Mouse (Mus musculus) layer of hippocampus, adult 8-10 months (tissue): Measurements from ENCODE around the gene Mcemp1. TPM values are rescaled to one million over a fixed set of nuclear protein-coding genes. Genes with fewer than 3 reads are reported as not detected.
A peak's percentile ranks its signal among the peaks of the same experiment; 100 is the strongest.

Experiments used
- DNase-seq, 2 experiments: peaks; one replicate each; pipeline ENCODE4 v3.0.0; 2022; ENCODE audit warnings: low spot score in 2 of 2
- total RNA-seq, 4 experiments: library from RNA; stranded (reverse); gene quantifications; 2 replicates each; pipeline ENCODE4 v1.2.4; 2022

The Mcemp1 gene
- total RNA-seq, 4 experiments from 2014 or later: 0.25 to 0.31 TPM; not detected in 2

GRCm38 (mm10) chr8:3671980-3672491 is 6.5 kb downstream of the Mcemp1 start, which contains the start of gene Fcor:
Fcor (minus strand) TSS chr8:3672362.
- peak; percentile 86 to 92 for DNase-seq

GRCm38 (mm10) chr8:3674671-3675070 is 9.1 kb downstream of the Mcemp1 start:
- no peak for DNase-seq

GRCm38 (mm10) chr8:3676131-3676992 is 10.8 kb downstream of the Mcemp1 start, which contains the start of gene Trappc5:
Trappc5 (plus strand) TSS chr8:3676299.
- DNase-seq: peak; percentile 90 to 95

GRCm38 (mm10) chr8:3676993-3677579 is 11.5 kb downstream of the Mcemp1 start:
- no peak for DNase-seq

GRCm38 (mm10) chr8:3678831-3679230 is 13.3 kb downstream of the Mcemp1 start:
- no peak for DNase-seq

- DNase-seq: no peak
Measured at GRCm38 (mm10) chr8:3679236-3679635, 13.7 kb downstream of the Mcemp1 start.

- no peak for DNase-seq
Measured at GRCm38 (mm10) chr8:3679656-3680055, 14.1 kb downstream of the Mcemp1 start.

GRCm38 (mm10) chr8:3682435-3682834 is 16.9 kb downstream of the Mcemp1 start:
- no peak for DNase-seq

- DNase-seq: no peak
Measured at GRCm38 (mm10) chr8:3683408-3684176, 18.0 kb downstream of the Mcemp1 start.

GRCm38 (mm10) chr8:3684530-3684929 is 19.0 kb downstream of the Mcemp1 start:
- DNase-seq: no peak

- DNase-seq: no peak
Measured at GRCm38 (mm10) chr8:3685422-3685821, 19.9 kb downstream of the Mcemp1 start.

GRCm38 (mm10) chr8:3687537-3687936 is 22.0 kb downstream of the Mcemp1 start:
- no peak for DNase-seq

GRCm38 (mm10) chr8:3690774-3691173 is 25.2 kb downstream of the Mcemp1 start:
- DNase-seq: no peak

GRCm38 (mm10) chr8:3694121-3694520 is 28.6 kb downstream of the Mcemp1 start, which contains the start of gene Fcer2a:
Fcer2a (minus strand) TSS chr8:3694175.
- DNase-seq: no peak

GRCm38 (mm10) chr8:3701491-3701890 is 35.9 kb downstream of the Mcemp1 start:
- no peak for DNase-seq

- no peak for DNase-seq
Measured at GRCm38 (mm10) chr8:3705711-3706110, 40.2 kb downstream of the Mcemp1 start.

- DNase-seq: no peak
Measured at GRCm38 (mm10) chr8:3707611-3708010, 42.1 kb downstream of the Mcemp1 start.

- no peak for DNase-seq
Measured at GRCm38 (mm10) chr8:3710312-3710711, 44.8 kb downstream of the Mcemp1 start.

- no peak for DNase-seq
Measured at GRCm38 (mm10) chr8:3711646-3712045, 46.1 kb downstream of the Mcemp1 start.

- no peak for DNase-seq
Measured at GRCm38 (mm10) chr8:3717321-3717954, 51.9 kb downstream of the Mcemp1 start.

- peak; percentile 12 to 55 for DNase-seq
Measured at GRCm38 (mm10) chr8:3718559-3718958, 53.0 kb downstream of the Mcemp1 start.
